Mouse (Mus musculus) ES-E14 (cell line): ENCODE results near the gene Rabgap1l. TPM values are rescaled to one million over a fixed set of nuclear protein-coding genes. Genes with fewer than 3 reads are reported as not detected.

Experiments used
- DNase-seq: peaks from one replicate; pipeline ENCODE4 v3.0.0-alpha.2; 2013; ENCODE audit warnings: low read depth, low spot score
- H3K27ac ChIP-seq: 2 replicates; pipeline ENCODE4 v1.5.1; 2012; ENCODE audit warnings: low read depth, mild to moderate bottlenecking, low read length, moderate library complexity, mixed read lengths; ENCODE audit not compliant: poor library complexity, insufficient read depth, severe bottlenecking
- H3K36me3 ChIP-seq: 2 replicates; pipeline ENCODE4 v1.6.1; 2012; ENCODE audit warnings: mild to moderate bottlenecking, low read length, moderate library complexity, mixed read lengths; ENCODE audit not compliant: control insufficient read depth, poor library complexity, insufficient read depth, severe bottlenecking
- H3K4me1 ChIP-seq, 2 experiments: fragments of 150-350 bp in 1 of 2; sonication (generic) in 1 of 2; 2 replicates each; pipeline ENCODE4 v1.6.1; 2012; ENCODE audit warnings: low read length in 2 of 2, mild to moderate bottlenecking in 1 of 2, mixed read lengths in 1 of 2; ENCODE audit not compliant: control insufficient read depth in 2 of 2, insufficient read depth in 2 of 2, poor library complexity in 1 of 2
- H3K4me3 ChIP-seq, 2 experiments: fragments of 150-350 bp in 1 of 2; sonication (generic) in 1 of 2; 2 replicates each; pipeline ENCODE4 v1.5.1; 2012; ENCODE audit warnings: low read length in 2 of 2, low read depth in 1 of 2, mild to moderate bottlenecking in 1 of 2, mixed read lengths in 1 of 2; ENCODE audit not compliant: insufficient read depth in 1 of 2, poor library complexity in 1 of 2, severe bottlenecking in 1 of 2
- H3K9ac ChIP-seq: 2 replicates; pipeline ENCODE4 v1.6.1; 2012; ENCODE audit warnings: low read depth, mild to moderate bottlenecking, low read length, mixed read lengths; ENCODE audit not compliant: poor library complexity, insufficient read depth, severe bottlenecking
- H3K9me3 ChIP-seq: fragments of 150-350 bp; sonication (generic); 2 replicates; pipeline ENCODE4 v1.6.1; 2012; ENCODE audit warnings: low read depth, mild to moderate bottlenecking, low read length; ENCODE audit not compliant: control insufficient read depth, insufficient read depth
- CHD2 ChIP-seq: IDR thresholded peaks from 2 replicates; pipeline ENCODE4 v1.6.1; 2014; ENCODE audit warnings: mild to moderate bottlenecking, low read depth, low read length, inconsistent platforms
- HCFC1 ChIP-seq: IDR thresholded peaks from 2 replicates; pipeline ENCODE4 v1.6.1; 2012; ENCODE audit warnings: low read length, inconsistent platforms, borderline replicate concordance; ENCODE audit not compliant: insufficient read depth
- MAFK ChIP-seq: IDR thresholded peaks from 2 replicates; pipeline ENCODE4 v1.6.1; 2014; ENCODE audit warnings: mild to moderate bottlenecking, low read depth, low read length, inconsistent platforms; ENCODE audit not compliant: insufficient read depth
- ZC3H11A ChIP-seq: IDR thresholded peaks from 2 replicates; pipeline ENCODE4 v1.6.1; 2012; ENCODE audit warnings: low read depth, mild to moderate bottlenecking, inconsistent platforms, low read length, borderline replicate concordance
- ZNF384 ChIP-seq: IDR thresholded peaks from 2 replicates; pipeline ENCODE4 v1.6.1; 2012; ENCODE audit warnings: low read depth, low read length, inconsistent platforms
- in situ Hi-C, 2 experiments: fragments of 600-800 bp; cut with MboI; formaldehyde crosslinking; loops; one replicate each; pipeline ENCODE4 v1.15.1; 2025; ENCODE audit warnings: low sequenced_read_pairs in 2 of 2, inconsistent platforms in 1 of 2; ENCODE audit not compliant: unreplicated experiment in 2 of 2
- total RNA-seq: library from RNA; depleted of rRNA; stranded (reverse); fragments of 300-350 nt; gene quantifications from 2 replicates; pipeline ENCODE4 v1.2.3, GENCODE M21; 2012

The Rabgap1l gene
- total RNA-seq, 1 experiment = 10.3 TPM

DNA sequence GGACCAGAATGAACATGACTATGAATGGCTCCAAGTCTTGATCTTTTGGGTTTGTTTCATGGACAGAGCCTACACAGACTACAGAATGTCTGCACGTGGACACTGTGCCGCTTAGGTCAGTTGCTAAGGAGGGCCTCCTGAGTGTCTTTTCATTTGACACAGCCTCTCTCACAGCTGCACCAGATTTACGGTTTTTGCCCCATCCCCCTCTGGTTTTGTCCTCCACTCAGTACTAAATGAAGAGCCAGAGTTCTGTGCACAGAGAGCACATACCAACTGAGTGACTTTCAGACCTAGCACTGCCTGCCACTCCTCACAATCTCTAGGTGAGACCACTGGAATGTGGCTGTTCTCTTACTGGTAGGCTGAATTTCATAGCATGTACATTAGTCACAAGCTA, 272.3 kb downstream of the Rabgap1l start:
- in situ Hi-C loops = no loop called here
- Histone ChIP-seq H3K9me3 (no peaks in the 10 kb centered on the region), H3K9ac (no peak overlapping the region), H3K4me1 (no peaks in the 10 kb centered on the region; a peak in 1 of 4 replicates), H3K4me3 (no peak overlapping the region), H3K27ac (no peak overlapping the region), H3K36me3 (no peaks in the 10 kb centered on the region)
- TF ChIP-seq MAFK (no peak), ZNF384 (no peak), CHD2 (no peak)
- no peak for DNase-seq

DNA sequence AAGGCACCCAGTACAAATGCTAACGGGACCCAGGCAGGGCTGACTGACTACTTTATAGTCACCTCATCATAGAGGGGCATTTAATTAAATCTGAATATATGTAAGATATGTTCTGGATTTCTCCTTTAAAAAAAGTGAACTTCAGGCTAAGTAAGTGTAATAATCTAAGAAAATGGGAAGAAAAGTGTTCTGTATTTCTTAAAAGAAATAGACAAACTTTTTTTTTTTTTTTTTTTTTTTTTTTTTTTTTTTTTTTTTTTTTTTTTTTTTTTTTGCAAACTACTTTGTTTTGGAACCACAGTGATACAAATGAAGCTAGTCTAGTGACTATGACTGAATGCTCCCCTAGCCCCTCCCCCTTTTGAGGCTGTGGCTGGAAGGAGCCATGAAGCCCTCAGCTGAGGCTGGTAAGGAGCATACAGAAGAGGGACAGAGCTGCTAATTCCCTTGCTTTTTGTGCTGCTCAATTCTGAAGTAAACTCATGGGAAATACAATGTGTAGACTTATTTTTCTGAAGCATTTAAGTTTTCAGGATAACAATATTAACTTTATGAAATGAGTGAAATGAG, 273.0 kb downstream of the Rabgap1l start:
- no peak overlapping the region for H3K9ac ChIP-seq
- H3K4me1 ChIP-seq = no peaks in the 10 kb centered on the region; a peak in 1 of 4 replicates
- DNase-seq = no peak
- no peaks in the 10 kb centered on the region for H3K9me3 ChIP-seq
- no peak overlapping the region for H3K4me3 ChIP-seq
- H3K36me3 ChIP-seq = no peaks in the 10 kb centered on the region
- H3K27ac ChIP-seq = no peak overlapping the region
- TF ChIP-seq MAFK (no peak), ZC3H11A (no peak), CHD2 (no peak), HCFC1 (no peak), ZNF384 (no peak)
- in situ Hi-C loops = no loop called here

DNA sequence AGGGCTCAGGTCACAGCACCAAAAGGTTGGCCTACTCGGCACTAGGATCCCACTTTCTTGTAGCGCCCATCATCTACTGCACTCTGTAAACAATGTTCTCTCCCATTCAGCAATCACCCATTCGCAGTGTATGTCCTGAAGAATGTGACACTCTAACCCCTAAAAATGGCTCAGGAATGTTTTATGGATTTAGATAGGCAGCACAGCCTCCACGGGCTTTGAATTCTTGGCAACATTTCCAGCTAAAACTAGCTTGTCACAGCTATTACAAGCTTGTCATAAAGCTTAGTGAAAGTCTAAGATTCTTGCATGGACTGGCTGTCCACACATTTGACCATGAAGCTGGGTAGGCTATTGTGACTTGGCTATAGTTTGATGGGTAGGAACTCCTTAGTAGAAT, 274.5 kb downstream of the Rabgap1l start:
- no peak for DNase-seq
- in situ Hi-C loops = no loop called here

DNA sequence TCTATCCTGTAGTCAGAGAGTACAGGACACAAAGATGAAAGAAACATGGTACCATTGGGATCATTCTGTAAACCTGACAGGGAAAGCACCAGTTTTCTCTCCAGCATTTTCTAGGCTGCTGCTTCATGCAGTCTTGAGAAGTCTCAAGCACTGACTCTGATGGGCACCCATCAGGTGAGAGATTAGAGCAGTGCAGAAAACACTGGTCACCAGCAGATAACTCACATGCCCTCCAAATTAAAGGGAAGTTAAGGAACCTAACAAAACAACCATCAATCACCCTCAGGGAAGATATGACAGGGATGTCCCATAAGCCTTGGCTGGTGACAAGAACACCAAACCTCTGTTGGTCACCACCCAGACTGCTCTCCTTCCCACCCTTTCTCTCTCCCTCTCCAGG, 285.2 kb downstream of the Rabgap1l start:
- in situ Hi-C loops = no loop called here
- no peak for TF ChIP-seq MAFK
- TF ChIP-seq CHD2 = no peak
- no peak for TF ChIP-seq ZNF384
- no peak for TF ChIP-seq ZC3H11A
- no peak for TF ChIP-seq HCFC1
- Histone ChIP-seq H3K36me3 (no peaks in the 10 kb centered on the region), H3K4me3 (no peak overlapping the region), H3K9ac (no peak overlapping the region), H3K4me1 (no peaks in the 10 kb centered on the region), H3K9me3 (no peaks in the 10 kb centered on the region), H3K27ac (no peak overlapping the region)
- no peak for DNase-seq

More for the DNA sequence above, 274.5 kb downstream of the Rabgap1l start:
- H3K9me3 ChIP-seq = no peaks in the 10 kb centered on the region
- no peak overlapping the region for H3K4me3 ChIP-seq
- no peaks in the 10 kb centered on the region for H3K36me3 ChIP-seq
- no peak overlapping the region for H3K27ac ChIP-seq
- no peak overlapping the region for H3K9ac ChIP-seq
- no peaks in the 10 kb centered on the region; a peak in 1 of 4 replicates for H3K4me1 ChIP-seq
- TF ChIP-seq HCFC1 = no peak
- no peak for TF ChIP-seq ZC3H11A
- TF ChIP-seq ZNF384 = no peak
- no peak for TF ChIP-seq CHD2
- TF ChIP-seq MAFK = no peak

DNA sequence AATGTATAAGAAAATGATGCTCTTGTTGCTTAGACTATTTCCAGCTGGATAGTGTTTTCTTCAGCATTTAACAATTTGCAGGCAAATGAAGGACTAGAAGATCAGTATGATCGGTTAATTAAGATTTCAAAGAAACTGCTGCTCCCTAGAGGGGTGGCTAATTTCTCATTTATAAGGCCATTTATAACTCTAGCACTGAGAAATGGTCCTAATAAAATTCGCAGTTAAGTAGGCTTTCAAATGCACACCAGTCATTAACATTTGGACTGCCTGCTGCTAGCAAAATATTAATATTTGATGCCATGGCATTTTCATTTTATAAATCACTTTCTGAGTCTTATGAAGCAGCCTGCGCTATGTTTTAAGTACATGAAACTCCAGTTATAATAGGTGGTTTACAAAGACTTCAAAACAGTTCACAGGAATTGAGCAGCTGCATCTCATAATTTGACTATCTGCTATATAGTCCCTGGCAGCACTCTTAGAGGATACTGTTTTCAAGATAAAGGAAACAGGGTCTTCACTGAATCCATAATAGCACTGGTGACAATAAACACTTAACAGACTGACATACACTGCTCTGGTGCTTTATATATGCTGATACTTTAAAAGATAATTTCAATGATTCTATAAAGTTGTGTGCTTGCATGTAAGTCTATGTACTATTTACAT, 296.0 kb downstream of the Rabgap1l start:
- TF ChIP-seq ZNF384 (no peak), HCFC1 (no peak), ZC3H11A (no peak), CHD2 (no peak), MAFK (no peak)
- no peak overlapping the region for H3K27ac ChIP-seq
- no peaks in the 10 kb centered on the region for H3K36me3 ChIP-seq
- H3K4me1 ChIP-seq = no peaks in the 10 kb centered on the region
- no peak overlapping the region for H3K4me3 ChIP-seq
- H3K9ac ChIP-seq = no peak overlapping the region
- DNase-seq = no peak
- in situ Hi-C loops = no loop called here
- no peaks in the 10 kb centered on the region for H3K9me3 ChIP-seq
